Mouse (Mus musculus) forebrain, embryonic 11.5 days (tissue): ENCODE data around the gene Tulp2. TPM values are rescaled to one million over a fixed set of nuclear protein-coding genes. Genes with fewer than 3 reads are reported as not detected.

Source experiments
- ATAC-seq: fragments of 200-750 bp; cut with Nextera tagmentation; replicated peaks from 2 replicates; pipeline ENCODE4 v1.8.0; 2017; ENCODE audit warnings: moderate TSS enrichment; ENCODE audit not compliant: low FRiP score
- DNase-seq: peaks from one replicate; pipeline ENCODE4 v3.0.0-alpha.2; 2017; ENCODE audit warnings: low spot score
- H3K27ac ChIP-seq: fragments of 300-500 bp; sonication (generic); 2 replicates; pipeline ENCODE4 v1.5.1; 2014; ENCODE audit warnings: low read depth, low read length
- H3K27me3 ChIP-seq: fragments of 300-500 bp; sonication (generic); 2 replicates; pipeline ENCODE4 v1.6.1; 2014; ENCODE audit warnings: mild to moderate bottlenecking, low read length, mixed read lengths; ENCODE audit not compliant: control insufficient read depth, insufficient read depth
- H3K36me3 ChIP-seq: fragments of 300-500 bp; sonication (generic); 2 replicates; pipeline ENCODE4 v1.6.1; 2014; ENCODE audit warnings: mild to moderate bottlenecking, low read length, moderate library complexity, mixed read lengths; ENCODE audit not compliant: control insufficient read depth, insufficient read depth
- H3K4me1 ChIP-seq: fragments of 300-500 bp; sonication (generic); replicated peaks from 2 replicates; pipeline ENCODE4 v1.6.1; 2014; ENCODE audit warnings: low read length, mixed read lengths; ENCODE audit not compliant: control insufficient read depth, insufficient read depth
- H3K4me2 ChIP-seq: fragments of 300-500 bp; sonication (generic); 2 replicates; pipeline ENCODE4 v1.6.1; 2014; ENCODE audit warnings: low read depth, mild to moderate bottlenecking, low read length, moderate library complexity, mixed read lengths; ENCODE audit not compliant: severe bottlenecking
- H3K4me3 ChIP-seq: fragments of 300-500 bp; sonication (generic); 2 replicates; pipeline ENCODE4 v1.5.1; 2014; ENCODE audit warnings: low read depth, low read length
- H3K9ac ChIP-seq: fragments of 300-500 bp; sonication (generic); 2 replicates; pipeline ENCODE4 v1.6.1; 2014; ENCODE audit warnings: low read length
- H3K9me3 ChIP-seq: fragments of 300-500 bp; sonication (generic); 2 replicates; pipeline ENCODE4 v1.6.1; 2016; ENCODE audit warnings: low read length, mixed read lengths; ENCODE audit not compliant: control insufficient read depth
- WGBS: fragments of 180-500 bp; shearing (Covaris S2); extraction: QIAGEN DNeasy Blood & Tissue Kit; methylation state at CpG from one replicate; pipeline ENCODE4 v1.1.7; 2014; 5-methylcytosine and 5-hydroxymethylcytosine counted together
- polyA plus RNA-seq: library from polyadenylated mRNA; unstranded; fragments of >200 nt; fragmentation: Nextera tagmentation; extraction: Ambion mirVana; gene quantifications from 2 replicates; pipeline ENCODE4 v1.2.1, GENCODE M21; 2014

The Tulp2 gene
- polyA plus RNA-seq, 1 experiment from 2014 or later = 0.29 TPM

DNA sequence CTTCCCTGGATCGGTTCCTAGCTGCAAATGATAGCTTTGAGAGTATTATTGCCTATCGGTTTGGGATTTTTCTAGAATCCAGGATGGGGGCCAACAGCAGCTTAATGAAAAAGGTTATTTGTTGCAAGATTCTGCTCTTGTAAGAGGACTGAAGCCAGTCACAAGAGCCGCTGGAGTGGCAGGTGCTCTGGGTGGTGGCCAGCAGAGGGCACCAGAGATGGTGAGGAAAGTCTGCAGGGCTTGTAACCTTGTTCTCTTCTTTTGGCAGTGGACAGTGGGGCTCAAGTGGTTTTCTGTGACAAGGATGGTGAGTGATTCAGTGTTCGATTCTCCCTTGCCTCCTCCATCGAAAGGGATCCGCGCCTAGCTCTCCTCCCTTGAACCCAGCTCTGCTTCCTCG lies 74.1 kb downstream of the Tulp2 start:
- H3K9ac ChIP-seq = no peak overlapping the region
- H3K27me3 ChIP-seq = no peaks in the 10 kb centered on the region
- ATAC-seq = no peak
- no peak overlapping the region for H3K4me2 ChIP-seq
- no peaks in the 10 kb centered on the region for H3K9me3 ChIP-seq
- H3K27ac ChIP-seq = no peak overlapping the region
- no peak overlapping the region for H3K4me3 ChIP-seq
- peak; percentile 88 for DNase-seq
- H3K36me3 ChIP-seq = no peaks in the 10 kb centered on the region
- H3K4me1 ChIP-seq = no peaks in the 10 kb centered on the region
- WGBS = 20% methylated on average over 8 of the region's 8 CpGs

DNA sequence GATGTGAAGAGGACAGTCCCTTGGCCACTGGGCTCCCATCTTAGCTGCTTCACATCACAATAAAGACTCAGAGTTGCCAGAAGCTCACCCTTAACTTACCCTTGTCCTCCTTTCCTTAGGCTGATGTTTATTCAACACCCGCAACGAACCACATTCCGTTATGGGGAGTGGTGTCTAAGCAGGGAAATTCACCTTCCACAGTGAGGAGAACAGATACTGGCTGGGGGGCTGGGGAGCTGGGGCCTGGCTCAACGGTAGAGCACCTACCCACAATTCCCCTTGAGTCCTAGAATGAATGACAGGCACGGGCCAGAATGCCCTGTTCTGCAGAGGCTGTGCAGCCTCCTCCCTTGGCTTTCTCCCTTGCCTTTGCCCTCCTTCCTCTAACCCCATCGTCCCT lies 77.2 kb downstream of the Tulp2 start:
- H3K9me3 ChIP-seq = no peaks in the 10 kb centered on the region
- no peak overlapping the region for H3K4me3 ChIP-seq
- no peak for ATAC-seq
- H3K4me1 ChIP-seq = no peaks in the 10 kb centered on the region
- H3K36me3 ChIP-seq = no peaks in the 10 kb centered on the region
- 71% methylated on average over 6 of the region's 6 CpGs for whole genome bisulfite sequencing
- no peaks in the 10 kb centered on the region for H3K27me3 ChIP-seq
- no peak overlapping the region for H3K27ac ChIP-seq
- H3K9ac ChIP-seq = no peak overlapping the region
- no peak overlapping the region for H3K4me2 ChIP-seq
- DNase-seq = peak; percentile 20

GRCm38 (mm10) chr7:45560241-45560640 lies 78.6 kb downstream of the Tulp2 start:
- no peak overlapping the region for H3K4me3 ChIP-seq
- 86% methylated on average over 7 of the region's 7 CpGs for WGBS
- ATAC-seq (no peak), DNase-seq (peak; percentile 38)
- H3K27me3 ChIP-seq = no peaks in the 10 kb centered on the region
- H3K4me2 ChIP-seq = no peak overlapping the region
- no peak overlapping the region for H3K9ac ChIP-seq
- H3K27ac ChIP-seq = no peak overlapping the region
- H3K4me1 ChIP-seq = no peaks in the 10 kb centered on the region
- H3K36me3 ChIP-seq = no peaks in the 10 kb centered on the region
- H3K9me3 ChIP-seq = no peaks in the 10 kb centered on the region

- WGBS = 28% methylated on average over 17 of the region's 17 CpGs
- H3K9me3 ChIP-seq = no peaks in the 10 kb centered on the region
- H3K4me1 ChIP-seq = no peaks in the 10 kb centered on the region
- no peak overlapping the region; the same call in 1 of the 2 replicates for H3K9ac ChIP-seq
- no peak for ATAC-seq
- no peaks in the 10 kb centered on the region for H3K36me3 ChIP-seq
- DNase-seq = peak; percentile 79
- H3K4me3 ChIP-seq = no peak overlapping the region
- H3K27me3 ChIP-seq = no peaks in the 10 kb centered on the region
- no peak overlapping the region for H3K27ac ChIP-seq
- no peak overlapping the region for H3K4me2 ChIP-seq
Observed at GRCm38 (mm10) chr7:45560843-45561623, 79.4 kb downstream of the Tulp2 start.

DNA sequence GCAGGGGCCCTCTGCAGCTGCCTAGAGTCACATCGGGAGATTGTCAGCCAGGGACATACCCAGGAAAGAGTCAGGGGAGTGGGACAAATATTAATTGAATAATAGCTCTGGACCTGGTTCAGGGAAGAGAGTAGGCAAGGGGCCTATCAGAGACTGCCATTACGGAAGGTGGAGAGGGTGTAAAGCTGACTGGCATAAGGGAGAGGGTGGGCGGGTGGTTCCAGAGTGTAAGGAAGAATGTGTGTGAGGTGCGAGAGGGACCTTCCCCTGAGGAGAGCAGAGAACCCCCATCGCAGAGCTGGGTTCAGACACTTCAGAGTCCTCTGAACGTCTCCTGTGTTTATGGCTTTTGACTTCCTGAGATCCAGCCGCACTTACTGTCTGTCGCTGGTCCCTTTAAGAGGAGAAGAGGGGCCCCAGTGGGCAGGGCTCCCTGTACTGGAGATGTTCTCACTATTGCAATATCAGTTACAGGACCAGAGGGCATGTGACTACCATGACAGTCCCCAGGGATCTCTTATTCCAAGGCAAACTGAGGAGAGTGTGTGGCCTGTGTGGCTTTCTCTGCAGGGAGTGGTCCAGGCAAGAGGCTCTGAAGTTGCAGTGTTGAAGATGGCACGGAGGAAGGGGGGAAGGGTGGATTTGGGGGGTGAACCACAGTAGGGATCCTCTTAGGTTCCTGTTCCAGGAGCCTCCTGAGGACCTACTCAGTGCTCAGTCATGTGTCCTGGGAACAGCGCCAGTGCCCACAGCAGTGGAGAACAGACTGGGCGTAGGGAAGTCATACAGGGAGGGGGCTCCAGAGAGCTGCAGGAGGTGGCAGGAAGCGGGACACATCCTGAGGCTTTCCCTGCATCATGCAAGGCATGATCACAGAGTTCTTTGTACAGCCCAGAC lies 80.2 kb downstream of the Tulp2 start:
- no peaks in the 10 kb centered on the region for H3K9me3 ChIP-seq
- no peak overlapping the region for H3K9ac ChIP-seq
- H3K4me3 ChIP-seq = no peak overlapping the region
- ATAC-seq = no peak
- H3K27me3 ChIP-seq = no peaks in the 10 kb centered on the region
- no peaks in the 10 kb centered on the region for H3K36me3 ChIP-seq
- 50% methylated on average over 12 of the region's 12 CpGs for WGBS
- no peaks in the 10 kb centered on the region for H3K4me1 ChIP-seq
- peak; percentile 45 for DNase-seq
- no peak overlapping the region for H3K27ac ChIP-seq
- no peak overlapping the region for H3K4me2 ChIP-seq

DNA sequence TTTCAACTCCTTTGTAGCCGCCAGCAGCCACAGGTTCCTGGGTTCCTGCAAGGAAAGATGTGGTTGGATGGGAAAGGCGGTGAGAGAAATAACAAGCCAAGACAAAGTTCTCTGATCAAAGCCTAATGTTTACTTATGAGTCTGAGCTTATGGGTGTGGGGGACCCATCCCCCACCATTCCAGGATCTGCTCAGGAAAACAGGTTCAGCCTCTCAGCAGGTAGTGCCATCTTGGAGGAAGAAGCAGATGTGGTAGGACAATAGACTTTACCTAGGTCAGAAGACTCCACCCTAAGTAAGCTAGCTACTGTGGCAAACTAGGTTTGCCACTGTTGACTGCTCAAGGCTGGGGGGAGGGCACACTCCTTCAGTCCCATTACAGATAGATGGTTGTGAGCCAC lies 83.1 kb downstream of the Tulp2 start:
- WGBS = 92% methylated on average over 2 of the region's 2 CpGs
- DNase-seq = no peak

GRCm38 (mm10) chr7:45565446-45565845 lies 83.8 kb downstream of the Tulp2 start:
- no peak overlapping the region for H3K27ac ChIP-seq
- H3K4me2 ChIP-seq = no peak overlapping the region
- no peaks in the 10 kb centered on the region for H3K36me3 ChIP-seq
- ATAC-seq (no peak), DNase-seq (no peak)
- 87% methylated on average over 9 of the region's 9 CpGs for WGBS
- no peak overlapping the region for H3K4me3 ChIP-seq
- H3K9me3 ChIP-seq = no peaks in the 10 kb centered on the region
- no peak overlapping the region for H3K9ac ChIP-seq
- H3K4me1 ChIP-seq = no peaks in the 10 kb centered on the region
- H3K27me3 ChIP-seq = no peaks in the 10 kb centered on the region

More for the DNA sequence above, 83.1 kb downstream of the Tulp2 start:
- no peak overlapping the region for H3K4me2 ChIP-seq
- no peaks in the 10 kb centered on the region for H3K36me3 ChIP-seq
- no peak overlapping the region for H3K4me3 ChIP-seq
- no peak for ATAC-seq
- H3K27ac ChIP-seq = no peak overlapping the region
- no peak overlapping the region for H3K9ac ChIP-seq
- H3K4me1 ChIP-seq = no peaks in the 10 kb centered on the region
- no peaks in the 10 kb centered on the region for H3K27me3 ChIP-seq
- no peaks in the 10 kb centered on the region for H3K9me3 ChIP-seq

DNA sequence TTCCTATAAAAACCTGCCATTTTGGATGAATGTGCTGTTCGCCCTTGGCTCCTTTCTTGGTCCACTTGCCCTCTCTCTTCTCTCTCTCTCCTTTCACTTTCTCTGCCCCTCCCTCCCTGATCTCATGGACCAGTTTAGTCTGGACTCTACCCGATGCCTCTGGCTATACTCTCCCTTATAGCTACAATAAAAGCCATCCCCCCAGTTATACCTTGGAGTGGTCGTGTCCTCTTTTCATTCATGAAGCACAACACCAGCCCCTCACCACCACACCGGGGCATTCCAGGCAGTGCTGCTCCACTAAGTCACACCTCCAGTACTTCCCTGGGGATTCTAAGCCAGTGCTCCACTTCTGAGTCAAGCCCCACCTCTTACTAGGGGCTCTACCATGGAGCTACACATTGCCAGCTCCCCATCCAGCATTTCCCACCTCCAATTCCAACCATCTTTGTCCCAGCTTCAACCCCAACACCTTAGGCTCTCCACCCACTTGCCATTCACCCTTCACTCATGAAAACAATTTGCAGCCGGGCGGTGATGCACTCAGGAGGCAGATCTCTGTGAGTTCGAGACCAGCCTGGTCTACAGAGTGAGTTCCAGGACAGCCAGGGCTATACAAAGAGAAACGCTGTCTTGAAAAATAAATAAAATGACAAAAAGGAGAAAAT lies 85.6 kb downstream of the Tulp2 start:
- no peak overlapping the region for H3K4me2 ChIP-seq
- peak; percentile 30 for DNase-seq
- H3K4me3 ChIP-seq = no peak overlapping the region
- no peaks in the 10 kb centered on the region for H3K27me3 ChIP-seq
- H3K4me1 ChIP-seq = peaks cover 7% of the 10 kb centered on the region; the same call in 1 of the 2 replicates
- ATAC-seq = no peak
- H3K27ac ChIP-seq = no peak overlapping the region; the same call in 1 of the 2 replicates
- H3K9me3 ChIP-seq = no peaks in the 10 kb centered on the region
- no peak overlapping the region for H3K9ac ChIP-seq
- WGBS = 68% methylated on average over 8 of the region's 8 CpGs
- no peaks in the 10 kb centered on the region for H3K36me3 ChIP-seq
